In genomic region chr14:20110945-20111344, GRCm38 (mm10) we compare ENCODE assay signal across 22 mouse cellular contexts.
"Had no signal": no experiment of that assay in that cellular context is flagged by ENCODE, and none has a peak within 500 bp of the region (broad histone marks: within the 10 kb centered on the region; RNA-seq: fewer than 3 reads in every experiment).

No protein-coding gene starts in this region.

- H3K27ac ChIP-seq: liver, embryonic 13.5 days; liver, embryonic 15.5 days; lung, embryonic 15.5 days; midbrain, embryonic 10.5 days; midbrain, embryonic 12.5 days; neural tube, embryonic 13.5 days; neural tube, embryonic 15.5 days had no signal

- ATAC-seq: liver, postnatal 0 days; lung, postnatal 0 days; midbrain, embryonic 16.5 days had no signal

- H3K9ac ChIP-seq: liver, embryonic 13.5 days; liver, embryonic 15.5 days; liver, postnatal 0 days; lung, embryonic 15.5 days; midbrain, embryonic 12.5 days; neural tube, embryonic 13.5 days; neural tube, embryonic 15.5 days had no signal

- H3K4me1 ChIP-seq: midbrain, embryonic 10.5 days; midbrain, embryonic 12.5 days; neural tube, embryonic 15.5 days had no signal

- H3K4me3 ChIP-seq: liver, embryonic 13.5 days; liver, embryonic 15.5 days; lung, embryonic 15.5 days; midbrain, embryonic 10.5 days; midbrain, embryonic 12.5 days; myocyte; neural tube, embryonic 13.5 days; neural tube, embryonic 15.5 days had no signal

- H3K36me3 ChIP-seq: liver, embryonic 13.5 days; liver, embryonic 15.5 days; lung, embryonic 15.5 days; midbrain, embryonic 10.5 days; midbrain, embryonic 12.5 days; neural tube, embryonic 13.5 days; neural tube, embryonic 15.5 days had no signal

- H3K9me3 ChIP-seq: liver, embryonic 13.5 days; liver, embryonic 15.5 days; lung, embryonic 15.5 days; midbrain, embryonic 10.5 days; midbrain, embryonic 12.5 days; neural tube, embryonic 13.5 days; neural tube, embryonic 15.5 days had no signal

- H3K4me2 ChIP-seq: liver, embryonic 13.5 days; liver, embryonic 15.5 days; lung, embryonic 15.5 days; midbrain, embryonic 12.5 days; neural tube, embryonic 13.5 days; neural tube, embryonic 15.5 days had no signal

- DNase-seq: liver, embryonic 13.5 days; liver, postnatal 0 days; lung, adult 2 months; lung, postnatal 4 days; midbrain, embryonic 14.5 days; retina, postnatal 1 day; right cerebral cortex, adult 18-20 months; right cerebral cortex, postnatal 25 days; right cerebral cortex, postnatal 4 days; spleen, adult 18-20 months; thymus, adult 18-20 months; thymus, postnatal 14 days; thymus, postnatal 36 days had no signal

- H3K27me3 ChIP-seq: liver, embryonic 13.5 days; liver, embryonic 15.5 days; lung, embryonic 15.5 days; midbrain, embryonic 12.5 days; neural tube, embryonic 13.5 days; neural tube, embryonic 15.5 days had no signal
